Mouse (Mus musculus) adrenal gland (tissue): ENCODE measurements around the gene Atg16l2.

Source experiments
- intact Hi-C: fragments of 180-260 bp; cut with DNase I; formaldehyde crosslinking; loops from one replicate; pipeline ENCODE4 v1.15.1; 2025

Gene Atg16l2

GRCm38 (mm10) chr7:101292696-101293095 is 9.4 kb downstream of the Atg16l2 start:
- intact Hi-C loops, result no loop called here

GRCm38 (mm10) chr7:101292086-101292485 is 10.0 kb downstream of the Atg16l2 start:
- intact Hi-C loops, result no loop called here

- intact Hi-C loops, result no loop called here
These were observed 10.4 kb downstream of the Atg16l2 start for GRCm38 (mm10) chr7:101291641-101292040.

- intact Hi-C loops, result no loop called here
These were observed 10.8 kb downstream of the Atg16l2 start for GRCm38 (mm10) chr7:101291211-101291610.

DNA sequence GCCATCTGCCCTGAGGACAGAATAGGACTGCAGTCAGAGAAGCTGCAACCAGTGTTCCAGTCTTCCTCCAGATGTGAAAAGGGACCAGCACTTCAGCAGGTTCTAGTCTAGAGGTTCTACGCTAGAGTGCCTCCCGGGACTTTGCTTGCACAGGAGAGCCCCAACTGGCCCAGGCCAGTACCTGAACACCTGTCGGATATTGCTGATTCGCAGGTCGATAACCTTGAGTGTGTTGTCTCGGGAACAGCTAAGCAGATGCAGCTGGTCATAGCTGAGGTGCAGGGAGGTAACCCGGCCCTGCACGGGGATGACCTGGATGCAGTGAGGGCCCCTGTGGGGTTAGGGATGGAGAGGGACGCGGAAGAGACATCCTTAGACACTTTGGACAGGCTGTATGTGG is 11.7 kb downstream of the Atg16l2 start:
- intact Hi-C loops, result no loop called here

DNA sequence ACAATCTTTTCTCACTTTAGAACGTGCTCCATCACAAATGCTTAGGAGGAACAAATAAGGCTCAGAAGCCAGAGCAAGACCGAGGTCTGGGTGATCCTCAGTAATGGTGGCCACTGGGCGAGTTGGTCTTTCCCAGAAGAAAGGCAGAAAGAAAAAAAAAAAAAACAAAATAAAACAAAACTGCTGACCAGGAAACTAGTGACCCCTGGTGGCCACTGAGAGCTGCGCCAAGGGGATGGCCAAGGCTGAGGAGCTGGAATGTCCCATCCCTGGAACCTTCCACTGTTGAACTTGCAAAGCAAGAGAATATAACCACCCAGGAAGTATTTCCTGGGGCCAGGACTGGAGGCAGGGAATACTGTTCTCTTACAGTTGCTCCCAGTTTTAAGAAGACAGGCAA is 13.6 kb downstream of the Atg16l2 start:
- intact Hi-C loops, result loop anchor here (5.0 kb wide), 1 partner anchor 226 kb away; no protein-coding TSS in a partner anchor

GRCm38 (mm10) chr7:101287820-101288219 is 14.2 kb downstream of the Atg16l2 start:
- intact Hi-C loops, result loop anchor here (5.0 kb wide), 1 partner anchor 226 kb away; no protein-coding TSS in a partner anchor

DNA sequence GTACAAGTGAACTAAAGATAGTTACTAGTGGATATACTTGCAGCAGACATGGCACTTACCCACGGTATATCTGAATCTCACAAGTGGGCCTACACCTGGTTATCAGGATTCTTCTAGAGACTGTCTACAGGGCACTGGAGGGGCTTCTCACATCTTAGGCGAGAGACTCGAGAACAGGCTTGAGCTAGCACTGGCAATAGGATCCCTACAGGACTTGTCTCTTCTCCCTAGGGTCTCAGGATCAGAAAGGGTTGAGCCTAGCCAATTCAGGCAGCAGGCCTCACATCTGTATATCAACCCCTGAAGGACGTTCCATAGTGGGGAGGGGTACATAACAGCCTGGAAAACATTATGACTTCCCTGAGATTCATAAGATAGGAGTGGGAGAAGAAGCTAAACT is 15.2 kb downstream of the Atg16l2 start:
- intact Hi-C loops, result loop anchor here (5.0 kb wide), 1 partner anchor 225 kb away; no protein-coding TSS in a partner anchor

DNA sequence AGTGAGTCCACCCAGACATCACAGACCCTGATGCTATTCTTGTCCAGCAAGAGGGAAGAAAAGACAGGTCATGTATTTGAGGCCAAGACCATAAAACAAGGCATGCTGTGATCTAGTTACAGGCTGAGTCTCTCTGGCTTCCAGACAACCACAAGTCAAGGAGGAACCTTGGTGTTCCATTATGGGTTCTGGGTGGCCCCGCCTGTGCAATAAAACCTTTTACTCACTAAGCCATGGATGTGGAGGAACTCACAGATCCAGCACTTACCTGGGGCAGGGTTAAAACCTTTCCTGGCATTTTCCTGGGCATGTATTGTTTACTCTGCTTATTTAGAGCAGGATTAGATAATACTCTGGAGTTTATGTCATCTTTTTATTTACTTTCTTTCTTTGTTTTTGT is 17.5 kb downstream of the Atg16l2 start:
- intact Hi-C loops, result no loop called here

DNA sequence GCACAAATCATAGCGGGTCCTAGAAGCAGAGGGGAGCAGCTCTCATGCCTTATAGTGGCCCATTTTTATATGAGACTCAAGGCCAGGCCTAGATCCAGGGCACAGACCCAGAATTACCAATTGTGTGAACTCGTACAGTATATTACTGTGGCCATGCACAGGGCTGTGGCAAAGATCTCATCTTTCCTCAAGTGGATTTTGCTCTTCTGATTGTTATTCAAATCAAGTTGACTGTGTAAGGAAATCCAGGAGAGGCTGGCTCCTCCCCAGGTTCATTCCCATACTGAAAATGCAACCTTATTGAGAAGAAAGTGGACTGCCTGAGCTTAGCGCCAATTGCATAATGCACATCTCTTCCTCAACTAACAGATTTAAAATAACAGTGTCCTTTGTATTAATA is 19.3 kb downstream of the Atg16l2 start:
- intact Hi-C loops, result no loop called here

DNA sequence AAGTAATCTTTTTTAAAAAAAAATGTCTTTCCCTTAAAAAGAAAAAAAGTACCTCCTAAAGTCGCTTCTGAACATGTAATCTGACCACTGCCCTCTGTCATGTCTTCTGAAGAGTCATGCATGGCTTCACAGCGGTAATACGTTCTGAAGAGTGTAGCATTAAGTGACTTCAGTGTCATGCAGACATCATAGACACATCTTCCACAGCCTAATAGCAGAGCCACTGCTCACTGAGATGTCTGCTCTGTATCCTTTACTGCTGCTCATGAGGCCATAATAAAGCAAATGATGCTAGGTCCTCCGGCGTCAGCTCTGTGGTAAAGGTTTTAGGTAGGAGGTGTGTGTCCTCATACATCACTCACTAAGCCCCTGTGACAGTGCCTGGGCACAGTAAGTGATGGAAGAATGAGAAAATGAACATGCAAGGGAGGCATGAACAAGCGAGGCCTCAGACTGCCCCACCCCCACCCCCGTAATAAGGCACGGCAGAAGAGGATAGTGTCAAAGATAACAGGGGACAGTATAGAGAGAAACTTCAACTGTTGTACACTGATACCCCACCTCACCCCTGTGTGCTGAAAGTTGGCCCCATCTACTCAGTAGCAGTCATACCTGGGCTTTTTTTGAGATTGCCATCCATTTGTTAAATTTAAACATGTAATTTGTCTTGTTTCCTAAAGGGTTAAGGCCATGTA is 29.4 kb downstream of the Atg16l2 start:
- intact Hi-C loops, result no loop called here

- intact Hi-C loops, result no loop called here
These were observed 30.4 kb downstream of the Atg16l2 start for GRCm38 (mm10) chr7:101271602-101272001.

GRCm38 (mm10) chr7:101267457-101268259 is 34.4 kb downstream of the Atg16l2 start:
- intact Hi-C loops, result no loop called here

- intact Hi-C loops, result no loop called here
These were observed 38.5 kb downstream of the Atg16l2 start for GRCm38 (mm10) chr7:101263511-101263910.

DNA sequence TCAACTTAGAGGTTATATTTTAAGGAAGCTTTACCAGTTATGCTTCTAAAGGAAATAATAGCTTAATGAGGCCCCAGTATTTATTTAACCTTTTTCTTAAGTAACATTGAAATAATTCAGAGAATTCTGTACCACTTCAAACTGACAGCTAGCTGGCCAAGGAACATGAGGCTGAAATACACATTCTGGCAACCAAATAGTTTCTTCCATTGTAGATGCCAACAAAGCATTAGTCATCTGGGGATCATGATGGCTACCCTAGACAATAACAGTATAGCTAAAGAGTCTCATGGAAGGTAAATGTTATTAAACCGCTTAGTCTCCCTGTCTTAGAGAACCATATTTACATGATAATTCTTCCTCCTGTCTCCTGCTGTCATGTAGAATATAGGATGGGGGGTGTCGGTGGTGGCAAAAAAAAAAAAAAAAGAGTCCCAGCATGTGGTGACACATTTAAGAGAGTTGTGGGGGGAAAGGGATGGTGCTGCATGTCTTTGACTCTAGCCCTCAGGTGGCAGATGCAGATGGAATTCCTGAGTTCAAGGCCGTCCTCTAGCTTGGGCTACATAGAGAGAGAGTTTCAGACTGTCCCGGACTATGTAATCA is 40.0 kb downstream of the Atg16l2 start:
- intact Hi-C loops, result no loop called here

DNA sequence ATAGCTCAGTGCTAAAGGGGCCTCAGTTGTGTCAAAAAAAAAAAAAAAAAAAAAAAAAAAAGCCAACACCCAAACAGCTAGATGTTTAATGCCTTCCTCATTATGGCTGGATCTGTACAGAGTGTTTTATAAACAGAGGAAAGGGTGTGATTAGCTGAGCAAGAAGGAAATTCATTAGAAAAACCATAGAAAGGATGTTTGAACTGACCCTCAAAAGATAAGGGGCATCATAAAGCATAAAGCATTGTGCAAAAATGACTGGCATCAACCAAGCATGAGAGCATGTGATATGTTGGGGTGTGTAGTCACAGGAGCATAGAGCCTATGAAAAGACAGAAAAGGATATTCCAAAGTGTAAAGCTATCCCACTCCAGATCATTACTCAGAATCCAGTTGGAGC is 43.6 kb downstream of the Atg16l2 start:
- intact Hi-C loops, result no loop called here

GRCm38 (mm10) chr7:101253071-101253470 is 49.0 kb downstream of the Atg16l2 start:
- intact Hi-C loops, result no loop called here

DNA sequence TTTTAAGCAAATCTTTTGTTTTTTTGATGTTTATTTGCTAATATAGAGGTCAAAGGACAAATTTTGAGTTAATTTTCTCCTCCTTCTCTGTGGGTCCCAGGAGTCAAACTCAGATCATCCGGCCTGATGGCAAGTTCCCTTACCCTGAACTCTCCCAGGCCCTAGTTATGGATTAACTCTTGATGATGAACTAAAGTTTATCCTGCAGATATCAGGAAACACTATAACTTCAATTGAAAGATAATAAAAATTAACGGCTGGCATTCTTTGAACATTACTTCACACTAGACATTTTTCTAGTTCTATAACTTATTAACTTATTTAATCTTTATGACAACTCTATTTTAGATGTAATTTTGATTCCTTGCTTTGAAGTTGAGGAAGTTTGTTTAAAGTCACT is 52.9 kb downstream of the Atg16l2 start:
- intact Hi-C loops, result no loop called here

GRCm38 (mm10) chr7:101248760-101249159 is 53.3 kb downstream of the Atg16l2 start:
- intact Hi-C loops, result no loop called here

DNA sequence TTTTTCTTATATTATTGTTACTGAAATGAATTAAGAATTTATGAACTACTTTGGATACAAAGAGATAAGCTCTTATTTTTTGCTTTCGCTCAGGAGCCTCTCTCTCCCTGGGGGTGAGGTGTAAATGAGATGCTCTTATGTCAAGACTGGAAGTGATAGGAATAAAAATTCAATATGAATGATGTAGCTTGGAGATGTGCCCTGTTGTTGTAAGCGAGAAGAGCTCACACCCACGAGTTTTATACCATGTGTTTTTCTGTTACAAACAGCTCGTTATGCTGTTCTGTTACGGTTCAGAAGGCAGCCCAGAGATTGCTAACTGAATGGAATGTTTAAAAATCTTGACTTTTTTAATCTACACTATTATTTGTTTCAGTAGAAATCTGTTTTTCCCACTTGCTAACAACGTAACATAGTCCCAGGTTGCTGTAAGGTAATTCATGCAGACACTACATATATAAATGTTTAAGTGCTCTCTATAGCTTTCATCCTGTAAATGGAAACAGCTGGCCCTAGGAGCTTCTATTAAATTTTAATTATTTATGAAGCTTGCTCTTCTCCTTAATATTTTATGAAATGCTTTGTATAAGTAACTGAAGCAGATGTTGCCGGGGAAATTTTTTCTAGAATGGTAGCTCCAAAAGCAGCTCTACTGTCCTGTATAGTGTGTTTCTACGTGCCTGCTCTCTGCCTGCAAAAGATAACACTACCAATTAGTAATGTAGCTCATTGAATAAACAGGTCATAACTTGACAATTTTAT is 65.2 kb downstream of the Atg16l2 start:
- intact Hi-C loops, result no loop called here

GRCm38 (mm10) chr7:101232716-101233115 is 69.3 kb downstream of the Atg16l2 start:
- intact Hi-C loops, result loop anchor here (5.0 kb wide), 1 partner anchor 125 kb away; no protein-coding TSS in a partner anchor
